Mouse (Mus musculus): ENCODE results near the gene Tmem199.

The Tmem199 gene

GRCm38 (mm10) chr11:78475289-78475688 lies 36.7 kb downstream of the Tmem199 start:
- DNase-seq (ENCODE audit: low spot score in 2 of 2), result no peak

GRCm38 (mm10) chr11:78471326-78472103 lies 40.5 kb downstream of the Tmem199 start:
- no peak for DNase-seq (ENCODE audit: low spot score in 2 of 2)

GRCm38 (mm10) chr11:78467932-78468331 lies 44.0 kb downstream of the Tmem199 start:
- DNase-seq (ENCODE audit: low spot score in 2 of 2), result no peak

GRCm38 (mm10) chr11:78467515-78467914 lies 44.5 kb downstream of the Tmem199 start:
- DNase-seq (ENCODE audit: low spot score in 2 of 2), result no peak

- no peak for DNase-seq (ENCODE audit: low spot score in 2 of 2)
These were observed 45.6 kb downstream of the Tmem199 start for GRCm38 (mm10) chr11:78466242-78466912.

- peak; percentile 28 to 58 for DNase-seq (ENCODE audit: low spot score in 2 of 2)
These were observed 46.3 kb downstream of the Tmem199 start, which contains the start of gene Slc46a1 for GRCm38 (mm10) chr11:78465568-78466180. TSS of gene Slc46a1 (plus strand) at chr11:78465697.

- no peak for DNase-seq (ENCODE audit: low spot score in 2 of 2)
These were observed 46.9 kb downstream of the Tmem199 start for GRCm38 (mm10) chr11:78465116-78465515.

- DNase-seq (ENCODE audit: low spot score in 2 of 2), result no peak
These were observed 48.5 kb downstream of the Tmem199 start for GRCm38 (mm10) chr11:78463286-78464036.

GRCm38 (mm10) chr11:78462669-78463068 lies 49.3 kb downstream of the Tmem199 start:
- no peak for DNase-seq (ENCODE audit: low spot score in 2 of 2)

GRCm38 (mm10) chr11:78461894-78462293 lies 50.1 kb downstream of the Tmem199 start:
- no peak for DNase-seq (ENCODE audit: low spot score in 2 of 2)

- no peak for DNase-seq (ENCODE audit: low spot score in 2 of 2)
These were observed 53.2 kb downstream of the Tmem199 start for GRCm38 (mm10) chr11:78458740-78459139.

All from natural killer cell, adult 2 months (primary cell).